Mouse (Mus musculus) cerebellum, adult 11 months (tissue): ENCODE measurements around the gene Fn1.

Experiments
- DNase-seq: peaks from one replicate; pipeline ENCODE4 v3.0.0; 2022

The Fn1 gene

DNA sequence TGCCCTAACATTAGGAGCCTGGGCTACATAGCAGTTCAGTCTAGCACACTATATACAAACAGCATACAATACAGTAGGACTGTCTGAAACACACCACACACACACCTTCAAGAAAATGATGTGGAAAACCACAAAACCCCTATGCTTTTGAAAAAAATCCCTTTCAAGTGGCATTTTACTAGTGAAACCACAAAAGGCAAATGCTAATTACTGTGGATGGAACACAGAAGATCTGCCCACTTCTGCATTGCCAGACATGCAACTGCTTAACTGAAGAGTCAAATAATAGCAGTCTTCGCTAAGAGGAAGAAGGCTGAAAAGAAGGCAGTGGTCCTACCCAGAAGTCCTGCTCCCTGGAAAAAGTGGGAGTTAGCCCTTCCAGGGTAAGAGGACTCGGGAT is 58.7 kb downstream of the Fn1 start:
- DNase-seq, result no peak

DNA sequence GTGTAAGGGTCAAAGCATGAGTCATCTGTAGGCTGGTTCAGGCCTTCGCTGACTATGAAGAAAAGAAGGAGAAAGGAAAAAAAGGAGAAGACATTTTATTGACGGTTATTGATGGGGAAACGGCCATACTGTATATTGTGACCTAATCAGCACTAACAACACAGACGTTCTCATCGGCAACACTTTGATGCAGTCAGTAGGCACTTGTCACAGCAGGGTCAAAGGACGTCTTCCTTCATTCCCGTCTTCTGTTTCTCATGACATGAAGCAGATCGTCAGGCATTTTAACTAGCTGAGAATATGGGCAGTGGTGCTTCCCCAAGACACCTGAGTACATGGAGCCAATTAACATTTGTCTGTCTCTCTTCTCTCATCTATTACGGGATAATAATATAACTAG is 59.8 kb downstream of the Fn1 start:
- DNase-seq, result no peak

DNA sequence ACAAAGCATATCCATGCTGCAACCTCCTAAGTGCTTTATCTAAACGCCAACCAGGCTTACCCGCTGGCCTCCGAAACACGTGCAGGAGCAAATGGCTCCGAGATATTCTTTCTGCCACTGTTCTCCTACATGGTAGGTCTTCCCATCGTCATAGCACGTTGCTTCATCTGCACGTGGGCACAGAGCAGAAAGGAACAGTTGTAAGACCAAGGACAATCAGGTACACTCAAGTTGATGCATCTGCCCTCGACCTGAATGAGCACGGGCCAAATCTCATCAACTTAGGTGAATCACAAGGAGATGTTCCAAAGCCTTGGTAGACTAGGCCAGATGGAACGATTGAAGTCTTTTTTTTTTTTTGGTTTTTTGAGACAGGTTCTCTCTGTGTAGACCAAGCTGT is 63.0 kb downstream of the Fn1 start:
- DNase-seq, result no peak

DNA sequence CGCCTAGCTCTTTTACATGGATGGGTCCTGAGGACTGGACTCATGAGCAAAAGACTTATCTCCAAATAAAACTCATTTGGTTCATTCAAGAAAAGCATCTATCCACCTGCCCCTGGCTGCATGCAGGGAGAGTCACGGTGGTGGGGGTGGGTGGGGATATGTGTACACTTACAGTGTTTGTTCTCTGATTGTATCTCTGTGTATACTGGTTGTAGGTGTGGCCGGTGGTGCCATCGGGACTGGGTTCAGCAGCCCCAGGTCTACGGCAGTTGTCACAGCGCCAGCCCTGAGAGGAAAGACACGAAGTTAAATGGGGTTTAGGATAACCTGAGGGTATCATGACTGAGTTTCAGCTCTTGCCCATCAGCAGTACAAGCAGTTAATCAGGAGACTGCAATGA is 66.3 kb downstream of the Fn1 start:
- no peak for DNase-seq

DNA sequence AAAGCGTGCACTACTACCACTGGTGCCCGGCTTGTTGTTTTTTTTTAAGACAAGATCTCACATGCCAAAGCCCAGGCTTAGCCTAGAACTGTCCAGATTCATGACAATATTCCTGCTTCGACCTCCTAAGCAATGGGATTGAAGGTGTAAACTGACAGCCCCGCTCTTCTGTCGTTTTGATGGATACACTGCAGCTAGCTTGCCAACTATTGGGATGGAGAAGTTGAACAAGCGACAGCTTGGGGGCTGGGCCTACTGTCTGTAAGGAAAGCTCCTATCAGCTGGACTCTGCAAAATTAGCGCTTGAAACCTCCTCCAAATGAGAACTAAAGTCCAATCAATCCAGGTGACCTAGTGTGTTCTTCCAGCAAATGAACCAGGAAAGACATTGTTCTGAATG is 69.1 kb downstream of the Fn1 start:
- DNase-seq, result no peak

DNA sequence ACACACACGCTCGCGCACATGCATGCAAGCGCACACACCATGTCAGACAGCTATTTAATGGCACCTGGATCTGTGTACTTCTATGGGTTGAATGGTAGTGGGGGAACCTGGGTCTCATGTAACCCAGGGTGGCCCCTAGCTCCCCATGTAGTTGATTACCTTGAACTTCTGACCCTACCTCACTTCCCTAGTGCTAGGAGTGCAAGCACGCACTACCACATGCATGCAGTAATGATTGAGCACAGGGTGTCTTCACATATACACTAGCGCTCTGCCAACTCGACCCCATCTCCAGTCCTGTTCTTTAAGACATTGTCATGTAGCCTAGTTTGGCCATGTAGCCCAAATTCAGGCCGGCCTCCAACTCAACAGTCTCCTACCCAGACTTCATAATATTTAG is 69.7 kb downstream of the Fn1 start:
- no peak for DNase-seq

DNA sequence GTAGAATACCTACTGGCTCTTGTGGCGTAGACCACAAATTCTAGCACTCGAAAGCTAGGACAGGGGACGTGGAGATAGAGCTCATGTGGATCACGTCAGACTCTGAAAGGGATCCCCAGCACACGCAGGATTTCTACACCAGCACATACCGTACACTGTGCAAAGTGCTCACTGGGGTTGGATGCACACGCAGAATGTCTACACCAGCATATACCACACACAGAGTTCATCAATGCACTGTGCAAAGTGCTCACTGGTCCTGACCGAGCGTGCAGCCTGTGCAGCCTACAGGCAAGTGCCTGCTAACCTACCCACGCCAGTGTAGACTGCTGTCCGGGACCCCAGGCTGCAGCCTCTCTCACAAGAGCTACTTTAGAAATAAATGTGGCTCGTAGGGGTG is 72.6 kb downstream of the Fn1 start:
- no peak for DNase-seq

DNA sequence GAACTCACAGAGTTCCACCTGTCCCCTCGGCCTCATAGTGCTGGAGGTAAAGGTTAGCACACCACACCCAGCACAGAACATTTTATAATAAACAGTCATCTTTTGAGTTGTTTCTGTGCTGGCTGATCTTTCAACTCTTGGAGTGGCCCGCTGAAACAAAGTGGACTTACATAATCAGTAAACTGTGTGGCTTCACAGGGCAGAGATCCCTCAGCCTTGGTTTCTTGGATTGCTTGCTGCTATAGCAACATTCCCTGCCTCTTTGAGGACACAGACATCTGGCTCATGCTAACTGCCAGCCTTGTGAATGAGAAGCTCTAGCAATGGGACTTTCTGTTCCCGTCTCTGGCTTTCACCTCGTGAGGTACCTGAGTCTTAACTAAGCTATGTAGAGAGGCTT is 73.5 kb downstream of the Fn1 start:
- no peak for DNase-seq

DNA sequence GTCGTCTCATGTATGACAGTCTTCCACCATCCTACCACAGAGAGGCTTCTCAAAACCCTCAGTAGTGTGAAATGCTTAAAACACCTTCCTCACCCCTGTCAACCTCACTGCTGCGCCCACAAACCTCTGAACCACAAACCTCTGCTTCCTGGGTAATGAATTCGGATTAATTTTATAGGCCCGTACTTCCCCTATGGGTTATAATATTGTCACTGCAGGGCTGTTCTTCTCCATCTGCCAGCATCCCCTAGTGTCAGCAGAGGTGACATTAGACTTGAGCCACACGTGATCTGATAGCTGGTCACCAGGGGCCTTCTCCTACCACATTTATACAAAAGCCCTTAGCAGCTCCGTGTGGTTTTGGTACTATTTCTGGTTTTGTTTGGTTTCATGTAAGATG is 76.2 kb downstream of the Fn1 start:
- no peak for DNase-seq

DNA sequence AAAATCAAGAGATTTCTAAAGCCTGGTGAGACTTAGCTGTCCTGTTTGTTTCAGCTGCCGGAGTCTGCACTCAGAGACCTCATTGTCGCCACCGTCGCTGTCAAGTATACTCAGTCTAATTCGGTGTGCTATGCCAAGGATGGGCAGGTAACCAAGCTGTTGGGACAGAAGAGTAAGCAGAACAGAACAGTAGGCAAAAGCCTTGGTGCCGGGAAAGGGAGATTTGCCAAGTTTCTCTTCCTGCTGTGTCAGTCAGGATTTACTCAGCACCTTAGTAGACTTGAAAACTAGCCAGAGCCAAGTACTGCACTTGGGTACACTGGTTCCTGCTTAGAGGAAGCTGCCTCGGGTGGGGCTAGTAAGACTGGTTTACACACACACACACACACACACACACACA is 77.0 kb downstream of the Fn1 start:
- DNase-seq, result peak; percentile 28

DNA sequence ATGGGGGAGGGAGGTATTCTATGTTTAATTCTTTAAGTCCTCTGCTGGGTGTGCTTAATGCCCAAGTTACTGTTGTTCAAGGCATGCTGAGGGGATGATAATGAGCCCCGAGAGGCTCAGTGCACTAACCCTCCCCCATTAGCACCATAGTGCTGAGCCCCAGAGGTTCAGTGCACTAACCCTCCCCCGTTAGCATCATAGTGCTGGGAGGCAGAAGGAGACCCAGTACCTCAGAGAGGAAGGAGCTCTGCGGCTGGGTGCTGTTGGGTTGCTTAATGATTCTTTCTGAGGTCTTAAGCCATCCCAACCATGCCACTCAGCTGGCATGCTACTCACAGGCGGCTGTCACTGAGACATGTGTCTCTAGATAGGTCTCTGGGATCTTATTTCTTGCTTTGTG is 82.9 kb downstream of the Fn1 start:
- DNase-seq, result no peak

DNA sequence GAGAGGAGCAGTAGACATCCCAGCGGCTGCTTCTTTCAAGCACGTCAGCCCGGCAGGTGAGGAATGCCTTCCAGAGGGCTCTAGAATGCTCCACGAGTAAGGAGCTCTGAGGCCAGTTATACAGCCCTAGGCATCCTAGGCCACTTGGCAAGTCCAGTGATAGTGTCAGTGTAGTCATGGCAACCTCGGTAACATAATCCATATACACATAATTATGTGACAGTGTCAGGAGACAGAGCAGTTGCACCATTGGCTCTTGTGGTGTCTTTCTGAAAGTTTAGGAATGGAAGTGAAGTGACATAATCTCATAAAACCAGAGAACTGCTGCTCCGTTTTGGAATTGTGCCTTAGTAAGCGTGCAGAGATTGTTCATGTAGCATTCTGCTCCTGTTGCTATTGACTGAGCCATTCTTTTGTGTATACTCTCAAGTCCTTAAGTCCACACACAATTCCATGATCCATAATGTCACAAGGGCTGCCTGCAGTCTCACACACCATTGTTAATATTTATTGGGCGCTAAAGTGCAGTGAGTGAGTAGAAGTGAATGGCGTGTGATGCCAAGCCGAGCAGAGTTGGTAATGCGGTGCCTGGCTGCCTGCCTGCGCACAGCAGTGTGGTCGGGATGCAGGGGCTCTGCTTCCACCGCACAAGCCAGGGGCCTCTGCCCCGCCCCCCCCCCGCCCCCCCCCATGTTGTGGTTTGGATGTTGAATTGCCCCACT is 85.0 kb downstream of the Fn1 start:
- DNase-seq, result no peak

DNA sequence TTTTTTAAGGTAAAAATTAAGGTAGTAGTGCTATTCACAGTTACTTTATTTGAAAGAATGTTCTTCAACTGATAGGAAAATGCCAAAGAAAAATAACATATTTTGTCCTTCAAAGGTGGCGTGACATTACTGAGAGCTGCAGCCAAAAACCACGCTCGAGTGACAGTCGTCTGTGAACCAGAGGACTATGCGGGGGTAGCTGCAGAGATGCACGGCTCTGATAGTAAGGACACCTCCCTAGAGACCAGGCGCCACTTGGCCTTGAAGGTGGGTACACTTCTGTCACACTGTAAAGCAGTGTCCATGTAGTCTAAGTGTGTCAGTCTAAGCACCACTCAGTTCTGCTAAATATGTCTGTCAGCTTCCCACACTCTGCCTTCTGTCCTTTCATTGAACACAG is 88.7 kb downstream of the Fn1 start:
- DNase-seq, result no peak

DNA sequence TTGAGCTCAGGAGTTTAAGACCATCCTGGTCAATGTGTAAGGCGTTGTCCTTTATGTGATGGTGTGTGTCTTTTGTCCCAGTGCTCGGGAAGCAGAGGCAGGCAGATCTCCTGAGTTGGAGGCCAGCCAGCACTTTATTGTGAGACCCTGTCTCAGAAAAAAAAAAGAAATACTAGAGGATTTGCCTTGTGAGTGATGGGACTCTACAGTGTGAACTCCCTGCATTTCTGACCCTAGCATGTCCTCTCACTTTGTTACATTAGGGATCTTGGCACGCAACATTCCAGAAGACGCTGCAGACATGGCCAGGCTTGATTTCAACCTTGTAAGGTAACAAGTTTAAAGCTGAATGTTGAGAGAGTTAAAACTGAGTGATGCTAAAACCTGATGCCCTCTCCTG is 92.4 kb downstream of the Fn1 start:
- no peak for DNase-seq

DNA sequence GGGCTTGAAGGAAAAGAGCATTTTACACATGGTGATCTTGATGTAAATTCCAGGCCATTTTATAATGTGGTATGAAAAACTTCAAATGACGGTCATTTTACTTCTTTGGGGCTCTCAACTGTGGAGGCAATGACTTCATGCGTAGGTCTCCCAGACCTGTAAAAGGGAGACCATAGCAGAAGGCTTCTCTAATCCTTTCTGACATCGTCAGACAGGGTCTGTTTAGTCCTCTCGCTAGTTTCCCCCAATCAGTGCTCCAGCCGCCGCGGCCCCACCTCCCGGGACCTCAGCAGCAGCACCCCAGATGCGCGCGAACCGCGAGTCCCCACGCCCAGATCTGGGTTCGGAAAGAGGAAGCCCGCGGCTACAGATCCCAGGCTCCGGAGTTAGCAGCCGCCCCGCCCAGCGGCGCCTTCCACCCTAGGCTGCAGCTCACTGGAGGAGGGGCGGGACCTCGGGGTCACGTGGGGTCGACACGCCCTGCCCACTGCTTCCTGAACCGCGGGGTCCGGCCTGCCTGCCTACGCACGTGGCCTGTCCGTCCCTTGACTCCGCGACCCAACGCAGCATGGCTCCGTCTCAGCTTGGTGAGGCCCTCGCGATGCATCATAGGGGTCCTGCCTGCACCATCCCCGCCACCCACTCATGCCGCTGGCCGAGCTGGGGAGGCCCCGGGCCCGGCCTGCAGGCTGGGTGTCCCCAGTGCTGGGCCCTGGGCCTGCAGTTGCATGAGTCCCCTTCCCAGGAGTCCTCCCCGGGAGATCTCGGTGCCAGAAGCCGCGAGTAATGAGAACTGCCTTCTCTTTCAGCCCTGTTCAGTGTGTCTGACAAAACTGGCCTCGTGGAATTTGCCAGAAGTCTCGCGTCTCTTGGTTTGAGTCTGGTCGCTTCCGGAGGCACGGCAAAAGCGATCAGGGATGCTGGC is 96.0 kb downstream of the Fn1 start, which contains the start of gene Atic:
Gene Atic, plus strand, starts transcription at position 463 of the 925 bp plus-strand sequence.
- peak; percentile 78 for DNase-seq

DNA sequence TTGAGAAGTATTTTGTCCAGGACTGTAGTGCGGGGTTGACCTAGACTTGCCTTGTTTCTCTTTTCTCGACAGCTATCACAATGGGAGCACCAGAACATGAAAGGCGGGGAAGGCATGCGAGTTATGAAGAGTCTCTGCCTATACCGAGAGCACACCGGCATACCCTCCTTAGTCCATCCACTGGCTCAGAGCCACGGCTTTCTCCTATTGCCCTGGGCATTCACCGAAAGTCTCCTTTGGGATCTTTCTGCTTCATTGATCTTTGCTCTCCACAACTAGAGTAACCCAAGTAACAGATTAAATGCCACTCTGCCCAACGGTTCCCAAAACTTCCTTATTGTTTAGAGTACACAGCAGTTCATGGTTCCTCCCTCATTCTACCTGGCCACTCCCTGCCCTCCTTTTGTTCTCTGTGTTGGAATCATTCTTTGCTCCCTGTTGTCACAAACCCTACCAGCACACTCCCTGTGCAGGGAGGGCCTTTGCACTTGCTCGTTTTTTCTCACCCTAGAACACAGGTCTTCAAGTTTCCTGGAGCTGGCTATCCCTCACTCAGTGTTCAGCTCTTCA is 102.3 kb downstream of the Fn1 start:
- DNase-seq, result no peak

DNA sequence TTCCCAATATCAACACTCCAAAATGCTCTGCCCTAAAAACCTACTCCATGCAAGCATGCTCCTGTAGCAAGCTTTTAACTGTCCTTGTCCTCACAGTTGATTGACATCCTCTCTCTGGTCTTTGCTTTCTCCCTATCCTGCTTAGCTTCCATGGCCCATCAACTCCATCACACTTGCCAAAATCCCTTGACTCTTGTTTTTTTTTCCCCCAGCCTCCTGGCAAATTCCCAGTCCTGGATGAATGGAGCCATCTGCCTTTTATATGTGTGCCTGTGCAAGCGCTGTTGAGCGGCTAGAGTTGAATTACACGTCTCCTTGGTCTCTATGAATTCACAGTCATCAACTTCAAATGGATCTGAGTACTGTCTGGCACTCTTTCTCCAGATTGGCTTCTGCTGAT is 112.6 kb downstream of the Fn1 start:
- DNase-seq, result no peak

DNA sequence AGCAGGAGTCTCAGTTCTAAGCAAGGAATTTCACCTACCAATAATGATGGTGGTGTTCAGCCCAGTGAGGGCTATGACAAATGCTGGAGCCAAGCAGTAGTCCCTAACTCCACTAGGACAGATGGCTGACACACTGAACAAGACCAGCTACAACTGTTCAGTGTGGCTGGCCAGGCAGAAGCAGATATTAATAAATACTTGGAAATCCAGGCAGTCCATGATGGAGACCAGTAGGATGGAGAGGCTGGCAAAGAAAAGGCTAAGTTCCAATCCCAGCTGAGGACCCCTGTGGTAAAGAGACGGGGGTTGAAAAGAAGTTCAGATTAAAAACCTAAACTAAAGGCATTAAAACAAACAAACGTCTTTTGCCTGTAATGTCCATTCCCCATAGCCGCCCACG is 113.4 kb downstream of the Fn1 start:
- no peak for DNase-seq
